Mouse (Mus musculus) stomach, postnatal 0 days (tissue): ENCODE results near the gene Trpv1. TPM values are rescaled to one million over a fixed set of nuclear protein-coding genes. Genes with fewer than 3 reads are reported as not detected.
A peak's percentile ranks its signal among the peaks of the same experiment; 100 is the strongest.

ENCODE experiments used
- ATAC-seq: fragments of 200-750 bp; cut with Nextera tagmentation; 2 replicates; pipeline ENCODE4 v1.8.0; 2017; ENCODE audit not compliant: low FRiP score, low TSS enrichment
- DNase-seq: peaks from one replicate; pipeline ENCODE4 v3.0.0-alpha.2; 2016; ENCODE audit warnings: low spot score
- H3K27ac ChIP-seq: fragments of 300-500 bp; sonication (generic); replicated peaks from 2 replicates; pipeline ENCODE4 v1.5.1; 2014; ENCODE audit warnings: mild to moderate bottlenecking, control low read depth
- H3K27me3 ChIP-seq: fragments of 300-500 bp; sonication (generic); 2 replicates; pipeline ENCODE4 v1.6.1; 2014; ENCODE audit warnings: low read length; ENCODE audit not compliant: control insufficient read depth, insufficient read depth
- H3K36me3 ChIP-seq: fragments of 300-500 bp; sonication (generic); 2 replicates; pipeline ENCODE4 v1.6.1; 2014; ENCODE audit warnings: low read length, mixed read lengths; ENCODE audit not compliant: control insufficient read depth, insufficient read depth
- H3K4me1 ChIP-seq: fragments of 300-500 bp; sonication (generic); replicated peaks from 2 replicates; pipeline ENCODE4 v1.6.1; 2014; ENCODE audit warnings: antibody characterized with exemption; ENCODE audit not compliant: control insufficient read depth, insufficient read depth
- H3K4me2 ChIP-seq: fragments of 300-500 bp; sonication (generic); replicated peaks from 2 replicates; pipeline ENCODE4 v1.6.1; 2014; ENCODE audit warnings: low read depth, mild to moderate bottlenecking, control low read depth, moderate library complexity
- H3K4me3 ChIP-seq: fragments of 300-500 bp; sonication (generic); 2 replicates; pipeline ENCODE4 v1.5.1; 2014; ENCODE audit warnings: low read depth, low read length, control low read depth
- H3K9ac ChIP-seq: fragments of 300-500 bp; sonication (generic); 2 replicates; pipeline ENCODE4 v1.6.1; 2014; ENCODE audit warnings: mild to moderate bottlenecking, low read length, control low read depth, mixed read lengths
- H3K9me3 ChIP-seq: fragments of 300-500 bp; sonication (generic); 2 replicates; pipeline ENCODE4 v1.6.1; 2016; ENCODE audit warnings: low read length; ENCODE audit not compliant: control insufficient read depth
- CTCF ChIP-seq: IDR thresholded peaks from 2 replicates; pipeline ENCODE4 v1.5.1; 2016; ENCODE audit warnings: antibody characterized with exemption, low read depth, mild to moderate bottlenecking, moderate library complexity
- EP300 ChIP-seq: optimal IDR thresholded peaks from 2 replicates; pipeline ENCODE3; 2016; ENCODE audit warnings: antibody characterized with exemption
- WGBS: fragments of 180-500 bp; shearing (Covaris S2); extraction: QIAGEN DNeasy Blood & Tissue Kit; methylation state at CpG from one replicate; pipeline ENCODE4 v1.1.7; 2014; 5-methylcytosine and 5-hydroxymethylcytosine counted together
- polyA plus RNA-seq: library from polyadenylated mRNA; unstranded; fragments of >200 nt; fragmentation: Nextera tagmentation; extraction: Ambion mirVana; gene quantifications from 2 replicates; pipeline ENCODE4 v1.2.1, GENCODE M21; 2015

Gene Trpv1
- polyA plus RNA-seq, 1 experiment from 2014 or later = 0.02 TPM

GRCm38 (mm10) chr11:73261385-73261784, 27.3 kb downstream of the Trpv1 start:
- Histone ChIP-seq H3K27me3 (no peaks in the 10 kb centered on the region), H3K27ac (no peak overlapping the region), H3K9me3 (no peaks in the 10 kb centered on the region), H3K9ac (no peak overlapping the region), H3K4me2 (no peak overlapping the region), H3K4me3 (no peak overlapping the region), H3K4me1 (no peaks in the 10 kb centered on the region), H3K36me3 (no peaks in the 10 kb centered on the region)
- TF ChIP-seq EP300 (no peak), CTCF (no peak)
- DNase-seq (no peak), ATAC-seq (no peak)
- 38% methylated on average over 1 of the region's 1 CpGs for WGBS

DNA sequence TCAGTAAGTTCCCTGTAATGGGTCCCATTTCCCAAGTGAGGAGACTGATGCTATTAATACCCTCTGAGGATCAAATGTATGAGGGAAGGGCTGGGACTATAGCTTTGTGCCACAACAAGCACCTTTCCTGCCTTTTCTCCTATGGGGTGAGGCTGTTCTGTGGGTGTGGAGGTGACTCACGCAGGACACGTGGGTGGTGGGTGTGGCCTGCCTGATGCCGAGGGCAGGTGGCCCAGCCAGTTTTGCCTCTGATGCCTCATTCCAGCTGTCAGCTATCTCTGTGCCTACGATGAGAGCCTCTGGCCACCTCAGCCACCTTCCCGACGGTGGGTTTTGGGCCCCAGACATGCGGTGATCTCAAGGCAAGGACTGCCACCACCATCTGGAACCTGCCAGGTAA, 33.2 kb downstream of the Trpv1 start, which contains the start of gene Trpv3:
TSS of gene Trpv3 (plus strand) at position 122 of the 400 bp plus-strand sequence.
- ATAC-seq (peak; percentile 89), DNase-seq (peak; percentile 82)
- H3K4me2 ChIP-seq = 0 out of 2 replicates have a peak within 1 kb of the TSS, but pooled peaks have one; percentile 17

GRCm38 (mm10) chr11:73274821-73275220, 40.7 kb downstream of the Trpv1 start:
- Histone ChIP-seq H3K36me3 (no peaks in the 10 kb centered on the region), H3K4me1 (no peaks in the 10 kb centered on the region), H3K4me3 (no peak overlapping the region), H3K4me2 (no peak overlapping the region), H3K27ac (no peak overlapping the region), H3K27me3 (no peaks in the 10 kb centered on the region), H3K9ac (no peak overlapping the region), H3K9me3 (no peaks in the 10 kb centered on the region)
- TF ChIP-seq EP300 (no peak), CTCF (no peak)
- WGBS = 39% methylated on average over 2 of the region's 2 CpGs
- no peak for ATAC-seq
- DNase-seq = no peak

More for the DNA sequence above, 33.2 kb downstream of the Trpv1 start, which contains the start of gene Trpv3:
- no peaks in the 10 kb centered on the region for H3K27me3 ChIP-seq
- TF ChIP-seq EP300 = no peak
- no peak for TF ChIP-seq CTCF
- no peaks in the 10 kb centered on the region for H3K4me1 ChIP-seq
- H3K4me3 ChIP-seq = no peak within 1 kb of the TSS
- 64% methylated on average over 7 of the region's 7 CpGs for WGBS
- H3K9me3 ChIP-seq = no peaks in the 10 kb centered on the region
- H3K27ac ChIP-seq = peak within 1 kb of the TSS; percentile 67
- no peak within 1 kb of the TSS for H3K9ac ChIP-seq
- no peaks in the 10 kb centered on the region for H3K36me3 ChIP-seq

DNA sequence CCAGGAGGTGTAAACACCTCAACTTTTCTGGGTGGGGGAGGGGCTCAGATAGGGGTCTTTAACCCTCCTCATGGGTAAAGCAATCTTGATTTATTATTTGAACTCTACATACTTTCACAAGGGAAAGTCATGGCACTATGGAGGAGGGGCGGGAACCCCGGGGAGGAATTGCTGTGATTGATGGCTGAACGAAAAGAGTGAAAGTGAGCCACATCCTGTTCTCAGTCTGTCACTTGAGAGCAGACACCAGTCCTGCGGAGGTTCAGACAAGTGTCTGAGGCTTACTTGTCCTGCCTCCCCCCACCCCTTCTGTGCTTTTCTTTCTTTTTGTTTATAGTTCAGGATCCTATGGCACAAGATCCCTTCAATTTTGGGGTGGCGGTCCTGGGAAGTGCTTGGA, 46.6 kb downstream of the Trpv1 start:
- no peaks in the 10 kb centered on the region for H3K27me3 ChIP-seq
- ATAC-seq (no peak), DNase-seq (no peak)
- no peaks in the 10 kb centered on the region for H3K4me1 ChIP-seq
- TF ChIP-seq EP300 (no peak), CTCF (no peak)
- no peaks in the 10 kb centered on the region for H3K9me3 ChIP-seq
- H3K4me2 ChIP-seq = no peak overlapping the region
- no peak overlapping the region; the same call in 1 of the 2 replicates for H3K27ac ChIP-seq
- H3K36me3 ChIP-seq = no peaks in the 10 kb centered on the region
- H3K9ac ChIP-seq = no peak overlapping the region
- no peak overlapping the region for H3K4me3 ChIP-seq
- WGBS = 29% methylated on average over 5 of the region's 5 CpGs

- Histone ChIP-seq H3K9ac (no peak overlapping the region), H3K27ac (no peak overlapping the region), H3K4me1 (no peaks in the 10 kb centered on the region), H3K36me3 (no peaks in the 10 kb centered on the region), H3K9me3 (no peaks in the 10 kb centered on the region), H3K27me3 (no peaks in the 10 kb centered on the region), H3K4me3 (peak overlapping the region; percentile 28), H3K4me2 (peak overlapping the region; percentile 52)
- DNase-seq (peak; percentile 84), ATAC-seq (peak; percentile 92)
- TF ChIP-seq EP300 (no peak), CTCF (peak; percentile 76)
- WGBS = 4% methylated on average over 16 of the region's 16 CpGs
These were observed 47.5 kb downstream of the Trpv1 start for GRCm38 (mm10) chr11:73281528-73282027.

DNA sequence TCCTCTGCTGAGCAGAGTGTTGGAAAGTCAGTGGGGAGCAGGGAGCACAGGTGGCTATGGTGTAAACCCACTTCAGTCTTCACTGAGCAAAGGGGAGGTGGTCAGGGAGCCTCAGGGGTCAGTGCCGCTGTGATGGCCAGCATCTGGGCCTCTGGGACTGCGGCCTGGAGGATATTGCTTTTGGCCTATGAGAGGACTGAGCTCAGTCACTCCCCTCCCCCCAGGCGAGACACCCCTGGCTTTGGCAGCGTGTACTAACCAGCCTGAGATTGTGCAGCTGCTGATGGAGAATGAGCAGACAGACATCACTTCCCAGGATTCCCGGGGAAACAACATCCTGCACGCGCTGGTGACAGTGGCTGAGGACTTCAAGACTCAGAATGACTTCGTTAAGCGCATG, 49.3 kb downstream of the Trpv1 start:
- H3K9ac ChIP-seq = 0 out of 2 replicates have a peak overlapping the region, but pooled peaks have one; percentile 18
- H3K4me1 ChIP-seq = no peaks in the 10 kb centered on the region
- no peaks in the 10 kb centered on the region for H3K36me3 ChIP-seq
- no peak overlapping the region for H3K4me2 ChIP-seq
- H3K4me3 ChIP-seq = no peak overlapping the region
- H3K27ac ChIP-seq = no peak overlapping the region
- TF ChIP-seq EP300 = no peak
- TF ChIP-seq CTCF = no peak
- no peaks in the 10 kb centered on the region for H3K9me3 ChIP-seq
- 42% methylated on average over 9 of the region's 9 CpGs for WGBS
- DNase-seq = peak; percentile 26
- no peak; the same call in 1 of the 2 replicates for ATAC-seq
- no peaks in the 10 kb centered on the region for H3K27me3 ChIP-seq
